Mouse (Mus musculus) neural tube, embryonic 12.5 days (tissue): ENCODE results near the gene Ctbs. TPM values are rescaled to one million over a fixed set of nuclear protein-coding genes. Genes with fewer than 3 reads are reported as not detected.

Experiments
- ATAC-seq: fragments of 200-750 bp; cut with Nextera tagmentation; 2 replicates; pipeline ENCODE4 v1.8.0; 2017; ENCODE audit warnings: low read depth, mild to moderate bottlenecking, moderate TSS enrichment, moderate library complexity; ENCODE audit not compliant: low FRiP score
- H3K27ac ChIP-seq: fragments of 300-500 bp; sonication (generic); 2 replicates; pipeline ENCODE4 v1.5.1; 2016
- H3K27me3 ChIP-seq: fragments of 300-500 bp; sonication (generic); replicated peaks from 2 replicates; pipeline ENCODE4 v1.6.1; 2016; ENCODE audit warnings: mild to moderate bottlenecking
- H3K36me3 ChIP-seq: fragments of 300-500 bp; sonication (generic); 2 replicates; pipeline ENCODE4 v1.6.1; 2016; ENCODE audit warnings: mild to moderate bottlenecking
- H3K4me1 ChIP-seq: fragments of 300-500 bp; sonication (generic); 2 replicates; pipeline ENCODE4 v1.6.1; 2016
- H3K4me2 ChIP-seq: fragments of 300-500 bp; sonication (generic); replicated peaks from 2 replicates; pipeline ENCODE4 v1.6.1; 2016; ENCODE audit warnings: mild to moderate bottlenecking
- H3K4me3 ChIP-seq: fragments of 300-500 bp; sonication (generic); 2 replicates; pipeline ENCODE4 v1.5.1; 2016
- H3K9ac ChIP-seq: fragments of 300-500 bp; sonication (generic); 2 replicates; pipeline ENCODE4 v1.6.1; 2016; ENCODE audit warnings: mild to moderate bottlenecking
- H3K9me3 ChIP-seq: fragments of 300-500 bp; sonication (generic); 2 replicates; pipeline ENCODE4 v1.6.1; 2016; ENCODE audit warnings: mild to moderate bottlenecking
- WGBS: fragments of 180-500 bp; shearing (Covaris S2); methylation state at CpG from one replicate; pipeline ENCODE4 v1.1.7; 2016; 5-methylcytosine and 5-hydroxymethylcytosine counted together
- polyA plus RNA-seq: library from polyadenylated mRNA; unstranded; fragments of >200 nt; fragmentation: Nextera tagmentation; extraction: Ambion mirVana; gene quantifications from 2 replicates; pipeline ENCODE4 v1.2.1, GENCODE M21; 2016

The Ctbs gene
- polyA plus RNA-seq, 1 experiment from 2014 or later: 5.6 TPM

DNA sequence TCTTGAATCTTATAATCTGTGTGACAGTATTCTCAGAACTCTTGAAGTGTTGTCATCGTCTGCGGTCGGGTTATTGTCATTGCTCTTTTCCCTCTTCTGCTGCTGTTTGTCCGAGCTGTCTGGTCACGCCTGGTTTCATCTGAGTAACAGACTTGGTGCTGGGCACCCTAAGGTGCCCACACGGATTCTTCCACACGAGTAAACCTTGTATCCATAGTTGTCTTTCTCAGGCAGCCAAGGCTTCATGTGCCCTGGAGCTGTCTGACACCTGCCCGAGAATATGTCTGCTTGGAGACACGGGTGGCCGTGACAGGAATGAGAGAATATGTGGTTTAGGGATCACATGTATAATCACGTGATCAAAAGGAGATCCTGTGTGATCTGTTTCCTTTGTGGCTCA lies 14.1 kb upstream of the Ctbs start:
- Histone ChIP-seq H3K27me3 (no peaks in the 10 kb centered on the region), H3K27ac (no peak overlapping the region), H3K4me3 (no peak overlapping the region), H3K36me3 (peaks cover 72% of the 10 kb centered on the region), H3K9me3 (no peaks in the 10 kb centered on the region), H3K9ac (no peak overlapping the region), H3K4me2 (no peak overlapping the region), H3K4me1 (no peaks in the 10 kb centered on the region)
- no peak for ATAC-seq
- WGBS: 89% methylated on average over 11 of the region's 11 CpGs

- Histone ChIP-seq H3K27ac (no peak overlapping the region), H3K4me3 (no peak overlapping the region), H3K27me3 (no peaks in the 10 kb centered on the region), H3K4me1 (no peaks in the 10 kb centered on the region), H3K9ac (no peak overlapping the region), H3K36me3 (peaks cover 68% of the 10 kb centered on the region), H3K9me3 (no peaks in the 10 kb centered on the region), H3K4me2 (no peak overlapping the region)
- no peak for ATAC-seq
- WGBS: 95% methylated on average over 8 of the region's 8 CpGs
Observed at GRCm38 (mm10) chr3:146436114-146436513, 13.5 kb upstream of the Ctbs start.

DNA sequence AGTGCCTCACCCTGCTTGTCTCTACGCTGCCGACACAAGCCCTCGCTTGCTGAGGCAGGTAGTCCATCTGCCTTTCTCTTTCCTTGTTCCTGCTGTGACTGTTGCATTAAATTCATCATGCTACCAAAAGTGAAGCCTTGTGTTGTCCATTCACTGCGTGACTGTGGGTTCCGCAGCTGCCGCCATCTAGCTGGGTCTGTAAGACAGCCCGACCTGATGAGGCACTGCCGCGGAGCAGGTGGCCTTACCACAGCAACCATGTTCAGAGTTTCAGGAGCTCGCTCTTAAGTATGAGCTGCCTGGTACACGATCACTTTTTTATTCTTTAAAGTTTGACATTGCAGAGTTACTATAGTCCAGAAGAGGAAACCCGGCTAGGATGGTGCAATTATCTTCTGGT lies 9.6 kb upstream of the Ctbs start:
- Histone ChIP-seq H3K4me2 (no peak overlapping the region), H3K27ac (no peak overlapping the region), H3K36me3 (peaks cover 48% of the 10 kb centered on the region), H3K4me3 (no peak overlapping the region), H3K27me3 (no peaks in the 10 kb centered on the region), H3K9me3 (no peaks in the 10 kb centered on the region), H3K9ac (no peak overlapping the region), H3K4me1 (no peaks in the 10 kb centered on the region)
- WGBS: 91% methylated on average over 12 of the region's 12 CpGs
- ATAC-seq: no peak

DNA sequence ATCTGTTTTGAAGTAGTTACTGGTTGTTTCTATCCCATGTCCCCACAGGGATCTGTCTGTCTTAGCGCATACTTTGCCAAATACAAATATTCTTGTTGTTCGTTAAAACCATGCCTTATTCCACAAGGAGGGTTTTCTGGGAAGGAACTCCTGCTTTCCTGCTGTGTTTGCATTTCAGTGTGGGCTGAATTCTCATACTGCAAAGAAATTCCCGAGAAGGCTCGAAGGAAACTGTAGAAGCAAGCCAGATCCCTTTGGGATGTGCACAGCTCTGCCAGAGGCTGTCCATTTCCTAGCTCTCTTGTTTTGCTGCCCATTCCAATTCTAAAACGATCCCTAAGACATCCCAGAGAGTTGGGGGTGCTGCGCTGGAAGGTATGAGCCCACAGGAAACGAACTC lies 9.2 kb upstream of the Ctbs start:
- H3K9me3 ChIP-seq: no peaks in the 10 kb centered on the region
- H3K36me3 ChIP-seq: peaks cover 48% of the 10 kb centered on the region
- no peaks in the 10 kb centered on the region for H3K4me1 ChIP-seq
- H3K9ac ChIP-seq: no peak overlapping the region
- no peak for ATAC-seq
- H3K27ac ChIP-seq: no peak overlapping the region
- H3K4me3 ChIP-seq: no peak overlapping the region
- H3K27me3 ChIP-seq: no peaks in the 10 kb centered on the region
- WGBS: 90% methylated on average over 7 of the region's 7 CpGs
- H3K4me2 ChIP-seq: no peak overlapping the region

DNA sequence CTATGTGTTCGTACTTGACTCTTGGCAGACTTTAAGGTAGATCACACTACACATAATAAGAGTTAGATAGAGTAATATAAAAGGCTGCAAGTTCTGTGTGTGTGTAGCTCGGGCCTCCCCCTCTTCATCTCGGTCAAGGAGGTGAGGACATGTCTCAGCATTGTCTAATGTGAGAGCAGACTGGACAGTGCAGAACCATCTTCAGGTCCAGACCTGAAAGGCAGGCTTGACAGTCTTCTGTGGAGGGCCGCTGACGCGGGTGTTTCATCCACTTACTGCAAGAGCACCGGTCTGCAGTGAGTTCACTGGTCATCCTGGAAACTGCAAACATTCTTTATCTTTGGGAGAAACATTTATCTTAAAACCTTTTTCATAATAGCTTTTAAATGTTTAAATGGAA lies 7.1 kb upstream of the Ctbs start:
- Histone ChIP-seq H3K27ac (no peak overlapping the region), H3K9ac (no peak overlapping the region), H3K9me3 (no peaks in the 10 kb centered on the region), H3K4me1 (no peaks in the 10 kb centered on the region), H3K27me3 (no peaks in the 10 kb centered on the region), H3K4me3 (no peak overlapping the region), H3K36me3 (peaks cover 29% of the 10 kb centered on the region), H3K4me2 (no peak overlapping the region)
- 96% methylated on average over 7 of the region's 7 CpGs for WGBS
- no peak for ATAC-seq

DNA sequence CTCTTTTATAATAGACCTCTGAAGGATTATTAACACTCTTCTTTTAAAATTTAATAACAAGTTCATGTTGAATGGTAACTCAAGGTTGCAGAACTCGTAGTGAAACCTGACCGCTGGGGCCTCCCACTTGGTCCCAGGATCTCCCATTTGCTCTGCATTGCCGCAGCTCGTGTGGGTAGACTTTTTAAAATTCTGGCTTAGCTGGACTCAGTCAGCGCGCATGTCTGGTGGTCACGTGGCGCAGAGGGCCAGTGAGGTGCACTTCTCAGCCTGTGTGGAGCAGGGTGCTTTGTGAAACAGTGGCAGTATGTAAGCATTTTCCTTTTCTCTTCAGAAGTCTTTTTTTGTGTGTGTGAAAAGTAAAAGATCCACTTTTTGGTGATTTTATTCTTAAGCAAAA lies 6.7 kb upstream of the Ctbs start:
- H3K4me2 ChIP-seq: no peak overlapping the region
- no peak overlapping the region for H3K9ac ChIP-seq
- no peaks in the 10 kb centered on the region for H3K27me3 ChIP-seq
- 95% methylated on average over 8 of the region's 8 CpGs for WGBS
- no peak for ATAC-seq
- H3K4me3 ChIP-seq: no peak overlapping the region
- H3K9me3 ChIP-seq: no peaks in the 10 kb centered on the region
- H3K36me3 ChIP-seq: peaks cover 26% of the 10 kb centered on the region
- H3K27ac ChIP-seq: no peak overlapping the region
- no peaks in the 10 kb centered on the region for H3K4me1 ChIP-seq

DNA sequence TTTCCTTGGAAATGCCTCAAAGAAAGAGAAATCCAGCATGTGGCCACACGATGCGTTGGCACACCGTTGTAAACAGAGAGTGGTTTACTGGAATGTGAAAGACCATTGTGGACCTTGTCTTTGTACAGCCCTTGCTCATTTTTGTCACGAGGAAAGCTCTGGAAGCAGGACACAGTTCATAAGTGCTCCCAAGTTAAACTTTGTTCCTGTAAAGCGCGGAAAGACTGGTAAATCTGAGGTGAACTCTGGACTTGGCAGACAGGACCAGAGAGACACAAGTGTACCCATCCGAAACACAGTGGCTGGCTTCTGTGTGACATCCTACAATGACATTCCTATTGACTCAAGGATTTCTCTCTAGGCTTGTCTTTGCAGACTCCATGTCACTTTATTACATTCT lies 6.2 kb upstream of the Ctbs start:
- peaks cover 22% of the 10 kb centered on the region for H3K36me3 ChIP-seq
- no peak overlapping the region for H3K27ac ChIP-seq
- WGBS: 95% methylated on average over 7 of the region's 7 CpGs
- H3K4me3 ChIP-seq: no peak overlapping the region
- H3K4me2 ChIP-seq: no peak overlapping the region
- no peak overlapping the region for H3K9ac ChIP-seq
- H3K27me3 ChIP-seq: no peaks in the 10 kb centered on the region
- no peak for ATAC-seq
- no peaks in the 10 kb centered on the region for H3K4me1 ChIP-seq
- no peaks in the 10 kb centered on the region for H3K9me3 ChIP-seq

- Histone ChIP-seq H3K27me3 (no peaks in the 10 kb centered on the region), H3K36me3 (peaks cover 16% of the 10 kb centered on the region), H3K4me3 (no peak overlapping the region), H3K4me2 (no peak overlapping the region), H3K4me1 (no peaks in the 10 kb centered on the region), H3K9ac (no peak overlapping the region), H3K9me3 (no peaks in the 10 kb centered on the region), H3K27ac (no peak overlapping the region)
- no peak for ATAC-seq
- WGBS: 94% methylated on average over 7 of the region's 7 CpGs
Observed at GRCm38 (mm10) chr3:146444880-146445279, 4.7 kb upstream of the Ctbs start.

DNA sequence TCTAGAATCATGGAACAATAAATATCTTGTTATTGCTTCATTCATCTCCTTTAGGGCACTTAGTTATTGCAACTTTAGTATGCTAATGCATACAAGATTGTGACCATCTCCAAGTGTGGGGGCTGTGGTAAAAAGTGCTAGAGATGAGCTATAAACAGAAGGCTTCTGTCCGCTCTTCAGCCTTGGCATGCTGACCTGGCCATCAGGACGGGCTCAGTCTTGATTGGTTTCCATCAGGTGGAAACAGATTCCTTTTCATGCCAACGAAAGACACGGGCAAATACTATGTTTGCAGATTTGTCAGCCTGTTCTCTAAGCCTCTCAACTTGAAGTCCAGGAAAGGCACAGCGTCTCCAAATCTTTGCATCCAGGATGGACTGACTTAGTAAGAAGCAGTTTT lies 2.4 kb upstream of the Ctbs start:
- no peak overlapping the region for H3K4me3 ChIP-seq
- WGBS: 94% methylated on average over 5 of the region's 5 CpGs
- no peak for ATAC-seq

DNA sequence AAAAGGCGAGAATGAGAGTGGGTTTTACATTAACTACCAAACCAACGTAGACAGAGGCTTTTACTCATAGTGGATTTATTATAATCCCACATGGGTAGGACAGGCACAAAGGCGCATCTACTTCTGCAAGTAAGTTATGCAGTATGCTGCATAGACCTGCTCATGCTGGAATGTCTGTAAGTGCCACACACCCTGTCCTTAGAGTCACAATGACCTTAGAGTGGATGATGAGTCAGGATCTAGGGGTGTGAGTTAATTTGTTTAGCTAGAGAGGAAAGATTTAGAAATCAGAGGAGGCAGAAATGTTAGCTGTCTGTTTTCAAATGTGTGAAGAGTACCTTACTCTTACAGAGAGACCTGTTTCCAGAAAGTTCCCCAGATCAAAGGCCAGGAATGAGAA lies 2.0 kb upstream of the Ctbs start:
- no peak for ATAC-seq
- Histone ChIP-seq H3K9me3 (no peaks in the 10 kb centered on the region), H3K4me2 (no peak overlapping the region), H3K4me1 (no peaks in the 10 kb centered on the region; the same call in 1 of the 2 replicates), H3K27ac (no peak overlapping the region), H3K36me3 (peaks cover 4% of the 10 kb centered on the region; the same call in 1 of the 2 replicates), H3K4me3 (no peak overlapping the region), H3K27me3 (no peaks in the 10 kb centered on the region), H3K9ac (no peak overlapping the region)
- 88% methylated on average over 3 of the region's 3 CpGs for WGBS

More for the DNA sequence above, 2.4 kb upstream of the Ctbs start:
- Histone ChIP-seq H3K27ac (no peak overlapping the region), H3K4me1 (no peaks in the 10 kb centered on the region; the same call in 1 of the 2 replicates), H3K9me3 (no peaks in the 10 kb centered on the region), H3K36me3 (peaks cover 5% of the 10 kb centered on the region), H3K27me3 (no peaks in the 10 kb centered on the region), H3K4me2 (no peak overlapping the region), H3K9ac (no peak overlapping the region)

DNA sequence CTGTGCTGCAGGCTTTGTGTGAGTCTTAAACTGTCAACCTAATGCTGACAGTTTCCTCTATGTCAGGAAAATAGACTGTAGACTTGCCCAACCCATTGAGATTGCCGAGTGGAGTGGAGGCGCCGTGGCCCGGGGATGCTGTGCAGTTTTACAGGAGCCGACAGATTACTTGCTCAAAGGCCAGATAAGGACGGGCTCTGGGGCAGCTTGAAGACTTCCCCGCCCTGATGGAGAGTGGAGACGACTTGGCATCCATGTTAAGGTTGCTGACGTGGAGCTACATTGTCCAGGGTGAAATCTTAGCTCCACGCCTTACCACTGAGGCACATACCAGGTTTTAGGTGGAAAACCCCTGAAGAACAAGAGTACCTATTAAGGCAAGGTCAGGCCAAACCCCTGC lies 1.2 kb upstream of the Ctbs start:
- H3K4me1 ChIP-seq: no peaks in the 10 kb centered on the region; the same call in 1 of the 2 replicates
- WGBS: 90% methylated on average over 10 of the region's 10 CpGs
- no peak overlapping the region for H3K4me3 ChIP-seq
- H3K27ac ChIP-seq: no peak overlapping the region
- peaks cover 3% of the 10 kb centered on the region; the same call in 1 of the 2 replicates for H3K36me3 ChIP-seq
- H3K9me3 ChIP-seq: no peaks in the 10 kb centered on the region
- ATAC-seq: no peak
- H3K4me2 ChIP-seq: no peak overlapping the region
- no peaks in the 10 kb centered on the region for H3K27me3 ChIP-seq
- no peak overlapping the region for H3K9ac ChIP-seq

GRCm38 (mm10) chr3:146448969-146449368 lies 626 bp upstream of the Ctbs start:
- WGBS: 79% methylated on average over 6 of the region's 6 CpGs
- no peak overlapping the region for H3K4me2 ChIP-seq
- no peak for ATAC-seq
- H3K27me3 ChIP-seq: no peaks in the 10 kb centered on the region
- no peak overlapping the region for H3K27ac ChIP-seq
- H3K9me3 ChIP-seq: no peaks in the 10 kb centered on the region
- H3K4me3 ChIP-seq: no peak overlapping the region
- H3K36me3 ChIP-seq: no peaks in the 10 kb centered on the region; the same call in 1 of the 2 replicates
- H3K9ac ChIP-seq: no peak overlapping the region
- no peaks in the 10 kb centered on the region; the same call in 1 of the 2 replicates for H3K4me1 ChIP-seq

- H3K27ac ChIP-seq: no peak overlapping the region
- peak; percentile 99 for ATAC-seq
- H3K9ac ChIP-seq: peak overlapping the region; percentile 47
- no peaks in the 10 kb centered on the region for H3K9me3 ChIP-seq
- no peaks in the 10 kb centered on the region; the same call in 1 of the 2 replicates for H3K4me1 ChIP-seq
- H3K4me2 ChIP-seq: peak overlapping the region; percentile 54
- H3K36me3 ChIP-seq: no peaks in the 10 kb centered on the region; the same call in 1 of the 2 replicates
- H3K27me3 ChIP-seq: no peaks in the 10 kb centered on the region
- under 1% methylated on average over 29 of the region's 29 CpGs for WGBS
- peak overlapping the region; percentile 36 for H3K4me3 ChIP-seq
Observed at GRCm38 (mm10) chr3:146450371-146450841, 811 bp downstream of the Ctbs start.
